Mouse (Mus musculus): ENCODE data around the gene Atp2c1. TPM values are rescaled to one million over a fixed set of nuclear protein-coding genes. Genes with fewer than 3 reads are reported as not detected.

Atp2c1 gene
- total and polyA plus RNA-seq, 3 experiments, result 45.8 to 60.7 (median 51.7) TPM

- H3K79me2 ChIP-seq (replicated peaks; ENCODE audit: control insufficient read depth, extremely low read depth, insufficient read depth, poor library complexity, severe bottlenecking), result no peaks in the 10 kb centered on the region
- no peaks in the 10 kb centered on the region for H3K4me1 ChIP-seq (ENCODE audit: control insufficient read depth in 1 of 2, insufficient read depth in 2 of 2)
- DNase-seq (ENCODE audit: extremely low read depth), result no peak
- H3K9ac ChIP-seq (ENCODE audit: insufficient read depth, low read depth), result no peak overlapping the region
- peaks cover 19% of the 10 kb centered on the region for H3K27me3 ChIP-seq (replicated peaks)
- no peaks in the 10 kb centered on the region for H3K9me3 ChIP-seq (replicated peaks; ENCODE audit: low read length)
- H3K27ac ChIP-seq (ENCODE audit: insufficient read depth, low read depth), result no peak overlapping the region
- H3K36me3 ChIP-seq (replicated peaks in 1 of 2; ENCODE audit: control insufficient read depth in 1 of 2, insufficient read depth in 1 of 2, low read length in 1 of 2), result no peaks in the 10 kb centered on the region
- dilution Hi-C loops (cut with MboI; ENCODE audit: extremely low pct_ligation_motif_present, extremely low pct_unique_long_range_greater_than_20kb, low sequenced_read_pairs), result no loop called here
- no peak for TF ChIP-seq BHLHE40 (IDR thresholded peaks at IDR 0.05; ENCODE audit: low read depth, low read length)
- no peak for TF ChIP-seq MEF2A (IDR thresholded peaks at IDR 0.05; ENCODE audit: borderline replicate concordance, low read depth, low read length)
- no peak for TF ChIP-seq E2F4 (IDR thresholded peaks at IDR 0.05; ENCODE audit: insufficient replicate concordance, low read depth, low read length)
- no peak for TF ChIP-seq PAX5 (IDR thresholded peaks at IDR 0.05; ENCODE audit: low read length)
- TF ChIP-seq JUND (conservative IDR thresholded peaks at IDR 0.05; ENCODE audit: low read depth, low read length), result no peak
- no peak for TF ChIP-seq UBTF (IDR thresholded peaks at IDR 0.05; ENCODE audit: low read depth, low read length)
- no peak for TF ChIP-seq MAFK (IDR thresholded peaks at IDR 0.05; ENCODE audit: insufficient replicate concordance, low read length)
- TF ChIP-seq CHD1 (IDR thresholded peaks at IDR 0.05; ENCODE audit: low read depth, low read length), result no peak
- TF ChIP-seq POLR2AphosphoS2 (IDR thresholded peaks at IDR 0.05; ENCODE audit: low read depth, low read length), result no peak
- no peak for TF ChIP-seq HCFC1 (IDR thresholded peaks at IDR 0.05; ENCODE audit: low read depth, low read length)
- no peak for TF ChIP-seq MYC (IDR thresholded peaks at IDR 0.05; ENCODE audit: low read depth, low read length)
- TF ChIP-seq JUN (IDR thresholded peaks at IDR 0.05; ENCODE audit: insufficient read depth, low read depth, low read length), result no peak
- no peak for TF ChIP-seq IRF4 (IDR thresholded peaks at IDR 0.05; ENCODE audit: low read depth, low read length)
- no peak for TF ChIP-seq TCF12 (IDR thresholded peaks at IDR 0.05; ENCODE audit: low read depth, low read length)
- no peak for TF ChIP-seq MAZ (IDR thresholded peaks at IDR 0.05; ENCODE audit: low read depth, low read length)
- TF ChIP-seq ETS1 (conservative IDR thresholded peaks at IDR 0.05; ENCODE audit: low read depth, low read length), result no peak
- TF ChIP-seq SMC3 (IDR thresholded peaks at IDR 0.05; ENCODE audit: low read depth, low read length), result no peak
- TF ChIP-seq EP300 (IDR thresholded peaks at IDR 0.05; ENCODE audit: low read length), result no peak
- in situ Hi-C loops (cut with MboI; ENCODE audit: low pct_ligation_motif_present, low pct_unique_long_range_greater_than_20kb, low sequenced_read_pairs), result no loop called here
- no peak overlapping the region for H3K4me3 ChIP-seq (replicated peaks in 1 of 3; ENCODE audit: low read depth in 2 of 3, low read length in 2 of 3, poor library complexity in 1 of 3)
- H3K4me2 ChIP-seq (ENCODE audit: insufficient read depth, low read depth, poor library complexity, severe bottlenecking), result no peak overlapping the region
Measured at GRCm38 (mm10) chr9:105556141-105556735, 29.1 kb upstream of the Atp2c1 start.

GRCm38 (mm10) chr9:105554439-105554807 lies 27.3 kb upstream of the Atp2c1 start:
- no peaks in the 10 kb centered on the region for H3K9me3 ChIP-seq (replicated peaks; ENCODE audit: low read length)
- H3K4me1 ChIP-seq (ENCODE audit: control insufficient read depth in 1 of 2, insufficient read depth in 2 of 2), result no peaks in the 10 kb centered on the region
- no peak overlapping the region for H3K27ac ChIP-seq (ENCODE audit: insufficient read depth, low read depth)
- no peak for DNase-seq (ENCODE audit: extremely low read depth)
- TF ChIP-seq JUN (IDR thresholded peaks at IDR 0.05; ENCODE audit: insufficient read depth, low read depth, low read length) (no peak), USF2 (conservative IDR thresholded peaks at IDR 0.05; ENCODE audit: low read depth, low read length) (no peak), POLR2AphosphoS2 (IDR thresholded peaks at IDR 0.05; ENCODE audit: low read depth, low read length) (no peak), USF1 (IDR thresholded peaks at IDR 0.05; ENCODE audit: low read depth, low read length) (no peak), GABPA (IDR thresholded peaks at IDR 0.05; ENCODE audit: insufficient replicate concordance, low read depth, low read length) (no peak), ETS1 (conservative IDR thresholded peaks at IDR 0.05; ENCODE audit: low read depth, low read length) (no peak), RCOR1 (conservative IDR thresholded peaks at IDR 0.05; ENCODE audit: low read depth, low read length) (no peak), NRF1 (IDR thresholded peaks at IDR 0.05; ENCODE audit: low read depth, low read length) (no peak), ELF1 (IDR thresholded peaks at IDR 0.05; ENCODE audit: low read depth, low read length) (no peak), ZKSCAN1 (IDR thresholded peaks at IDR 0.05; ENCODE audit: borderline replicate concordance, low read depth, low read length) (no peak), RAD21 (IDR thresholded peaks at IDR 0.05; ENCODE audit: low read depth, low read length) (no peak), CHD1 (IDR thresholded peaks at IDR 0.05; ENCODE audit: low read depth, low read length) (no peak), CTCF (conservative IDR thresholded peaks at IDR 0.05 in 1 of 2, IDR thresholded peaks at IDR 0.05 in 1 of 2; ENCODE audit: low read depth in 2 of 2, low read length in 2 of 2) (no peak), POLR2A (IDR thresholded peaks at IDR 0.05; ENCODE audit: low read depth, low read length) (no peak)
- no peak overlapping the region for H3K4me2 ChIP-seq (ENCODE audit: insufficient read depth, low read depth, poor library complexity, severe bottlenecking)
- no peak overlapping the region for H3K9ac ChIP-seq (ENCODE audit: insufficient read depth, low read depth)
- no peak overlapping the region for H3K4me3 ChIP-seq (replicated peaks in 1 of 3; ENCODE audit: low read depth in 2 of 3, low read length in 2 of 3, poor library complexity in 1 of 3)
- H3K79me2 ChIP-seq (replicated peaks; ENCODE audit: control insufficient read depth, extremely low read depth, insufficient read depth, poor library complexity, severe bottlenecking), result no peaks in the 10 kb centered on the region
- in situ Hi-C loops (cut with MboI; ENCODE audit: low pct_ligation_motif_present, low pct_unique_long_range_greater_than_20kb, low sequenced_read_pairs), result no loop called here
- dilution Hi-C loops (cut with MboI; ENCODE audit: extremely low pct_ligation_motif_present, extremely low pct_unique_long_range_greater_than_20kb, low sequenced_read_pairs), result no loop called here
- no peaks in the 10 kb centered on the region for H3K36me3 ChIP-seq (replicated peaks in 1 of 2; ENCODE audit: control insufficient read depth in 1 of 2, insufficient read depth in 1 of 2, low read length in 1 of 2)
- peaks cover 19% of the 10 kb centered on the region for H3K27me3 ChIP-seq (replicated peaks)
